Mouse (Mus musculus): Measurements from ENCODE around the gene Capn5. TPM values are rescaled to one million over a fixed set of nuclear protein-coding genes. Genes with fewer than 3 reads are reported as not detected.

The Capn5 gene
- polyA plus RNA-seq, 1 experiment: 17.0 TPM

DNA sequence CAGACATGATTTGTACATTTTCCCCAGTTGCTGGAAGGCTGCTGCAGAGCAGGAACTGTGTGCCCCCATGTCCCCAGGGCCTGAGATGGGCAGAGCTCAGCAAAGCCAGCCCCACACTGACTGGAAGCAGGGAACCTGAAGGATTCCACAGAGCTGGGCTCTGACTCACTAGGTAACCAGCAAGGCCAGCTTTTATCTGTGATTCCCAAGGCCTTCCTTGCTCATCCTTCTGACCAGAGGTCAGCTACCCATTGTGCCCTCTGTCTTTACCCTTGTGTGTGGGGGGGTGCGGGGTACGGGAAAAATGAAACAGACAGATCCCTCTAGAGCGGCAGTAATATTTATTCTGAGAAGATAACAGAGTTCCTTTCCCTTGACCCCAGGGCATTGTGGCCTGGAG, 56.8 kb downstream of the Capn5 start:
- Histone ChIP-seq H3K36me3 (ENCODE audit: control insufficient read depth, insufficient read depth, low read length, poor library complexity, severe bottlenecking) (no peaks in the 10 kb centered on the region), H3K27me3 (ENCODE audit: control insufficient read depth, insufficient read depth, low read length, poor library complexity, severe bottlenecking) (no peaks in the 10 kb centered on the region), H3K27ac (ENCODE audit: insufficient read depth, low read length) (no peak overlapping the region), H3K9ac (ENCODE audit: low read depth, poor library complexity, severe bottlenecking) (no peak overlapping the region), H3K4me3 (ENCODE audit: low read depth, low read length) (no peak overlapping the region), H3K9me3 (replicated peaks; ENCODE audit: control insufficient read depth, insufficient read depth, low read length, poor library complexity, severe bottlenecking) (no peaks in the 10 kb centered on the region), H3K4me1 (ENCODE audit: control insufficient read depth, insufficient read depth, low read length) (no peaks in the 10 kb centered on the region)
- TF ChIP-seq CTCF (IDR thresholded peaks at IDR 0.05; ENCODE audit: low read depth, low read length) (no peak), POLR2A (IDR thresholded peaks at IDR 0.05; ENCODE audit: insufficient read depth, low read length) (no peak), EP300 (IDR thresholded peaks at IDR 0.05; ENCODE audit: insufficient read depth, low read depth, low read length) (no peak)

DNA sequence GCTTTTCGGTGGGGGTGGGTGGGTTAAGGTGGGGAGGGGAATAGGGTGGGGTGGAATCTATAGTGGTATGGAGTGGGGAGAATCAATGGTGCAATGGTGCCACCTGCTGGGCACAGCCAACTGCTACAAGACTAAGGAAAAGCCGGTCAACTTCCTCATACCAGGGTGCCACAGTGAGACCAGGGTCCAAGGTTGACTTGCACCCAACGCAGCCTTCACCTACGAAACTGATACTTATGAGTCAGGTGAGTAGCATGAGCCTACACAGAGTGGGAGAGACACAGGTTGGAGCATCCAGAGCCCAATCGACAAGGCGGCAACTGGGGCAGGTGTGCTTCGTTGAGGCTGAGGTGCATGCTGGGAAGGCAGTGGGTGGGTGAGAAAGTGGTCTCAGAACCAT, 57.7 kb downstream of the Capn5 start:
- Histone ChIP-seq H3K27me3 (ENCODE audit: control insufficient read depth, insufficient read depth, low read length, poor library complexity, severe bottlenecking) (no peaks in the 10 kb centered on the region), H3K27ac (ENCODE audit: insufficient read depth, low read length) (no peak overlapping the region), H3K9ac (ENCODE audit: low read depth, poor library complexity, severe bottlenecking) (no peak overlapping the region), H3K9me3 (replicated peaks; ENCODE audit: control insufficient read depth, insufficient read depth, low read length, poor library complexity, severe bottlenecking) (no peaks in the 10 kb centered on the region), H3K36me3 (ENCODE audit: control insufficient read depth, insufficient read depth, low read length, poor library complexity, severe bottlenecking) (no peaks in the 10 kb centered on the region), H3K4me1 (ENCODE audit: control insufficient read depth, insufficient read depth, low read length) (no peaks in the 10 kb centered on the region), H3K4me3 (ENCODE audit: low read depth, low read length) (peak overlapping the region; percentile 52)
- 0 out of 2 replicates have a peak, but pooled peaks have one; percentile 23 for TF ChIP-seq EP300 (IDR thresholded peaks at IDR 0.05; ENCODE audit: insufficient read depth, low read depth, low read length)
- peak; percentile 84 for TF ChIP-seq CTCF (IDR thresholded peaks at IDR 0.05; ENCODE audit: low read depth, low read length)
- TF ChIP-seq POLR2A (IDR thresholded peaks at IDR 0.05; ENCODE audit: insufficient read depth, low read length): no peak

- Histone ChIP-seq H3K4me3 (ENCODE audit: low read depth, low read length) (no peak overlapping the region), H3K27ac (ENCODE audit: insufficient read depth, low read length) (no peak overlapping the region), H3K4me1 (ENCODE audit: control insufficient read depth, insufficient read depth, low read length) (no peaks in the 10 kb centered on the region), H3K27me3 (ENCODE audit: control insufficient read depth, insufficient read depth, low read length, poor library complexity, severe bottlenecking) (no peaks in the 10 kb centered on the region), H3K36me3 (ENCODE audit: control insufficient read depth, insufficient read depth, low read length, poor library complexity, severe bottlenecking) (no peaks in the 10 kb centered on the region), H3K9ac (ENCODE audit: low read depth, poor library complexity, severe bottlenecking) (no peak overlapping the region), H3K9me3 (replicated peaks; ENCODE audit: control insufficient read depth, insufficient read depth, low read length, poor library complexity, severe bottlenecking) (no peaks in the 10 kb centered on the region)
- TF ChIP-seq EP300 (IDR thresholded peaks at IDR 0.05; ENCODE audit: insufficient read depth, low read depth, low read length): no peak
- no peak for TF ChIP-seq POLR2A (IDR thresholded peaks at IDR 0.05; ENCODE audit: insufficient read depth, low read length)
- TF ChIP-seq CTCF (IDR thresholded peaks at IDR 0.05; ENCODE audit: low read depth, low read length): no peak
These were observed 58.2 kb downstream of the Capn5 start for GRCm38 (mm10) chr7:98119961-98120232.

GRCm38 (mm10) chr7:98119179-98119960, 58.7 kb downstream of the Capn5 start, which contains the start of gene Myo7a:
Gene Myo7a, minus strand, starts transcription at chr7:98119524.
- TF ChIP-seq EP300 (IDR thresholded peaks at IDR 0.05; ENCODE audit: insufficient read depth, low read depth, low read length): no peak
- no peak for TF ChIP-seq POLR2A (IDR thresholded peaks at IDR 0.05; ENCODE audit: insufficient read depth, low read length)
- TF ChIP-seq CTCF (IDR thresholded peaks at IDR 0.05; ENCODE audit: low read depth, low read length): no peak
- Histone ChIP-seq H3K27ac (ENCODE audit: insufficient read depth, low read length) (no peak within 1 kb of the TSS), H3K9ac (ENCODE audit: low read depth, poor library complexity, severe bottlenecking) (no peak within 1 kb of the TSS)

GRCm38 (mm10) chr7:98117012-98117660, 60.9 kb downstream of the Capn5 start:
- no peak overlapping the region for H3K4me3 ChIP-seq (ENCODE audit: low read depth, low read length)
- H3K27me3 ChIP-seq (ENCODE audit: control insufficient read depth, insufficient read depth, low read length, poor library complexity, severe bottlenecking): no peaks in the 10 kb centered on the region
- H3K27ac ChIP-seq (ENCODE audit: insufficient read depth, low read length): no peak overlapping the region
- no peaks in the 10 kb centered on the region for H3K36me3 ChIP-seq (ENCODE audit: control insufficient read depth, insufficient read depth, low read length, poor library complexity, severe bottlenecking)
- no peaks in the 10 kb centered on the region for H3K9me3 ChIP-seq (replicated peaks; ENCODE audit: control insufficient read depth, insufficient read depth, low read length, poor library complexity, severe bottlenecking)
- H3K9ac ChIP-seq (ENCODE audit: low read depth, poor library complexity, severe bottlenecking): no peak overlapping the region
- no peaks in the 10 kb centered on the region for H3K4me1 ChIP-seq (ENCODE audit: control insufficient read depth, insufficient read depth, low read length)
- no peak for TF ChIP-seq EP300 (IDR thresholded peaks at IDR 0.05; ENCODE audit: insufficient read depth, low read depth, low read length)
- no peak for TF ChIP-seq POLR2A (IDR thresholded peaks at IDR 0.05; ENCODE audit: insufficient read depth, low read length)

More at GRCm38 (mm10) chr7:98119179-98119960, 58.7 kb downstream of the Capn5 start, which contains the start of gene Myo7a:
- Histone ChIP-seq H3K4me3 (ENCODE audit: low read depth, low read length) (peak within 1 kb of the TSS; percentile 52), H3K36me3 (ENCODE audit: control insufficient read depth, insufficient read depth, low read length, poor library complexity, severe bottlenecking) (no peaks in the 10 kb centered on the region), H3K9me3 (replicated peaks; ENCODE audit: control insufficient read depth, insufficient read depth, low read length, poor library complexity, severe bottlenecking) (no peaks in the 10 kb centered on the region), H3K4me1 (ENCODE audit: control insufficient read depth, insufficient read depth, low read length) (no peaks in the 10 kb centered on the region), H3K27me3 (ENCODE audit: control insufficient read depth, insufficient read depth, low read length, poor library complexity, severe bottlenecking) (no peaks in the 10 kb centered on the region)

DNA sequence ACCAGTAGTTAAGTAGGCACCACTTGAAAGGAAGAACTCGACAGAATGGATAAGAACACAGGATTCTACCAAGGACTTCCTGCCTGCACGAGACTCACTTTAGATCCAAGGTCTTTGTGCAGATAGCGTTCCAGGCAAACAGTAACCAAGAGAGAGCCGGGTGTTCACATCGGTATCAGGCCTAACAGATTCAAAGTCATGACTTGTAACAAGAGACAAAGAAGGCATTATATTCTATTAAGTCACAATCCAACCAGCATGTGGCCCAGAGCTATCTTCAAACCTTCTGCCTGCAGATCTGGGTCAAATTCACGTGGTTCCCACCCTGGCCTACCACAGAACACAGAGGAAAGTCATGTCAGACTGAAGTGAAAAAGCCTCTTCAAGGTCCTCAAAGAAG, 63.4 kb downstream of the Capn5 start:
- H3K4me3 ChIP-seq (ENCODE audit: low read depth, low read length): no peak overlapping the region
- TF ChIP-seq POLR2A (IDR thresholded peaks at IDR 0.05; ENCODE audit: insufficient read depth, low read length): no peak
- TF ChIP-seq EP300 (IDR thresholded peaks at IDR 0.05; ENCODE audit: insufficient read depth, low read depth, low read length): no peak
- no peak for TF ChIP-seq CTCF (IDR thresholded peaks at IDR 0.05; ENCODE audit: low read depth, low read length)
- no peaks in the 10 kb centered on the region for H3K27me3 ChIP-seq (ENCODE audit: control insufficient read depth, insufficient read depth, low read length, poor library complexity, severe bottlenecking)
- H3K9ac ChIP-seq (ENCODE audit: low read depth, poor library complexity, severe bottlenecking): no peak overlapping the region
- H3K4me1 ChIP-seq (ENCODE audit: control insufficient read depth, insufficient read depth, low read length): no peaks in the 10 kb centered on the region
- H3K27ac ChIP-seq (ENCODE audit: insufficient read depth, low read length): no peak overlapping the region
- no peaks in the 10 kb centered on the region for H3K9me3 ChIP-seq (replicated peaks; ENCODE audit: control insufficient read depth, insufficient read depth, low read length, poor library complexity, severe bottlenecking)
- H3K36me3 ChIP-seq (ENCODE audit: control insufficient read depth, insufficient read depth, low read length, poor library complexity, severe bottlenecking): no peaks in the 10 kb centered on the region
